Mouse (Mus musculus): ENCODE results near the gene Dnajc16. TPM values are rescaled to one million over a fixed set of nuclear protein-coding genes. Genes with fewer than 3 reads are reported as not detected.
A peak's percentile ranks its signal among the peaks of the same experiment; 100 is the strongest.

Gene Dnajc16
- total RNA-seq, 1 experiment = 12.1 TPM

GRCm38 (mm10) chr4:141822089-141822488 lies 31.4 kb upstream of the Dnajc16 start:
- DNase-seq (ENCODE audit: low read depth, low spot score) = no peak
- in situ Hi-C loops (cut with MboI; ENCODE audit: low sequenced_read_pairs in 2 of 2, unreplicated experiment in 2 of 2) = no loop called here
- no peaks in the 10 kb centered on the region for H3K9me3 ChIP-seq (ENCODE audit: control insufficient read depth, insufficient read depth, low read depth, low read length)
- peaks cover 4 to 10% of the 10 kb centered on the region in 2 experiments; a peak in 3 of 4 replicates for H3K4me1 ChIP-seq (ENCODE audit: control insufficient read depth in 2 of 2, insufficient read depth in 2 of 2, low read length in 2 of 2, poor library complexity in 1 of 2)
- TF ChIP-seq MAFK (IDR thresholded peaks at IDR 0.05; ENCODE audit: insufficient read depth, low read depth, low read length) (no peak), ZNF384 (IDR thresholded peaks at IDR 0.05; ENCODE audit: low read depth, low read length) (no peak), HCFC1 (IDR thresholded peaks at IDR 0.05; ENCODE audit: borderline replicate concordance, insufficient read depth, low read length) (no peak), ZC3H11A (IDR thresholded peaks at IDR 0.05; ENCODE audit: borderline replicate concordance, low read depth, low read length) (no peak), CHD2 (IDR thresholded peaks at IDR 0.05; ENCODE audit: low read depth, low read length) (no peak)
- H3K27ac ChIP-seq (ENCODE audit: insufficient read depth, low read depth, low read length, poor library complexity, severe bottlenecking) = no peak overlapping the region
- H3K4me3 ChIP-seq (ENCODE audit: insufficient read depth in 1 of 2, low read depth in 1 of 2, low read length in 2 of 2, poor library complexity in 1 of 2, severe bottlenecking in 1 of 2) = peak overlapping the region; percentile 15 to 40; a peak in 3 of 4 replicates
- no peaks in the 10 kb centered on the region for H3K36me3 ChIP-seq (ENCODE audit: control insufficient read depth, insufficient read depth, low read length, poor library complexity, severe bottlenecking)
- H3K9ac ChIP-seq (ENCODE audit: insufficient read depth, low read depth, low read length, poor library complexity, severe bottlenecking) = no peak overlapping the region

DNA sequence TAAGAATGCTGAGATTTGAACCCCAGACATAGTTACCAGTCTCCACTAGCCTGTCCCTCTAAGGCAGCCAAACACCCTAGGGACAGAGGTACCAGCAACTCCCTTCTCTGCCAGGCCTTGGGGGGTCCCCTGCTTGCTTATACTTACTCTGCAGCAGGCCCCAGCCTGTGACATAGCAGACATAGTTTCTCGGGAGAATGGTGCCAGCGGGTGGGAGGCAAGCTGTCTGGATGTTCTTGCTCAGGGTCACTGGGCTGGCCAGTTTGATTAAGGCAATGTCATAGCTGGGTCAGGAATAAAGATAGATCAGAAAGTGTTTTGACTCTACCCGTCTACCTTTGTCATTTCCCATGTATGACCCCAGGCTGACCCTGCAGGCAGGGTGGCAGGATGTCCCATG lies 30.4 kb upstream of the Dnajc16 start:
- Histone ChIP-seq H3K4me3 (ENCODE audit: insufficient read depth in 1 of 2, low read depth in 1 of 2, low read length in 2 of 2, poor library complexity in 1 of 2, severe bottlenecking in 1 of 2) (no peak overlapping the region), H3K9me3 (ENCODE audit: control insufficient read depth, insufficient read depth, low read depth, low read length) (no peaks in the 10 kb centered on the region), H3K36me3 (ENCODE audit: control insufficient read depth, insufficient read depth, low read length, poor library complexity, severe bottlenecking) (no peaks in the 10 kb centered on the region), H3K4me1 (ENCODE audit: control insufficient read depth in 2 of 2, insufficient read depth in 2 of 2, low read length in 2 of 2, poor library complexity in 1 of 2) (peaks cover 4 to 10% of the 10 kb centered on the region in 2 experiments; a peak in 3 of 4 replicates), H3K27ac (ENCODE audit: insufficient read depth, low read depth, low read length, poor library complexity, severe bottlenecking) (no peak overlapping the region; the same call in 1 of the 2 replicates), H3K9ac (ENCODE audit: insufficient read depth, low read depth, low read length, poor library complexity, severe bottlenecking) (no peak overlapping the region)
- in situ Hi-C loops (cut with MboI; ENCODE audit: low sequenced_read_pairs in 2 of 2, unreplicated experiment in 2 of 2) = no loop called here
- TF ChIP-seq MAFK (IDR thresholded peaks at IDR 0.05; ENCODE audit: insufficient read depth, low read depth, low read length) (no peak), ZC3H11A (IDR thresholded peaks at IDR 0.05; ENCODE audit: borderline replicate concordance, low read depth, low read length) (no peak), CHD2 (IDR thresholded peaks at IDR 0.05; ENCODE audit: low read depth, low read length) (no peak), ZNF384 (IDR thresholded peaks at IDR 0.05; ENCODE audit: low read depth, low read length) (no peak)
- no peak for DNase-seq (ENCODE audit: low read depth, low spot score)

- Histone ChIP-seq H3K9me3 (ENCODE audit: control insufficient read depth, insufficient read depth, low read depth, low read length) (no peaks in the 10 kb centered on the region), H3K36me3 (ENCODE audit: control insufficient read depth, insufficient read depth, low read length, poor library complexity, severe bottlenecking) (no peaks in the 10 kb centered on the region), H3K4me1 (ENCODE audit: control insufficient read depth in 2 of 2, insufficient read depth in 2 of 2, low read length in 2 of 2, poor library complexity in 1 of 2) (peaks cover 4 to 10% of the 10 kb centered on the region in 2 experiments; a peak in 3 of 4 replicates), H3K4me3 (ENCODE audit: insufficient read depth in 1 of 2, low read depth in 1 of 2, low read length in 2 of 2, poor library complexity in 1 of 2, severe bottlenecking in 1 of 2) (0 out of 4 replicates have a peak overlapping the region, but pooled peaks of 1 of the 2 experiments have one; percentile 9), H3K27ac (ENCODE audit: insufficient read depth, low read depth, low read length, poor library complexity, severe bottlenecking) (no peak overlapping the region), H3K9ac (ENCODE audit: insufficient read depth, low read depth, low read length, poor library complexity, severe bottlenecking) (no peak overlapping the region)
- in situ Hi-C loops (cut with MboI; ENCODE audit: low sequenced_read_pairs in 2 of 2, unreplicated experiment in 2 of 2) = no loop called here
- no peak for DNase-seq (ENCODE audit: low read depth, low spot score)
- TF ChIP-seq HCFC1 (IDR thresholded peaks at IDR 0.05; ENCODE audit: borderline replicate concordance, insufficient read depth, low read length) = no peak
- TF ChIP-seq CHD2 (IDR thresholded peaks at IDR 0.05; ENCODE audit: low read depth, low read length) = 0 out of 2 replicates have a peak, but pooled peaks have one; percentile 46
These were observed 28.6 kb upstream of the Dnajc16 start for GRCm38 (mm10) chr4:141819316-141819715.

DNA sequence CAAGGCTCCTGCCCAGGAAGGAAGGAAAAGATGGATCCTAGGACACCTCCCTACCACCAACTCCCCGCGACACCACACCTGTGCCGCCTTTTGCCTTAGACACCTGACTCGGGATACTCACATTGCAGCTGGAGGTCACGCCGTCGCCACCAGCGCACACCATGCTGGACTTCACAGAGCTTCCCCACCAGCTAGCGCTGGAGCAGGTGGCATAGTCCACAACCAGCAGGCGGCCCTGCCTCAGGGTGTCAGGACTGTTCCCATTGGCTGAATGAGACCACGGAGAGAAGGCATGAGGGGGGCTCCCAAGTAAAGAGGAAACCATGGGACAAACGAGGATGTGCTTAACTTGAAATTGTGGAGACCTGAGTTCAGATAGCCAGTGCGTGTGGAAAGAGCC lies 28.1 kb upstream of the Dnajc16 start:
- TF ChIP-seq MAFK (IDR thresholded peaks at IDR 0.05; ENCODE audit: insufficient read depth, low read depth, low read length) = no peak
- no peak for TF ChIP-seq ZNF384 (IDR thresholded peaks at IDR 0.05; ENCODE audit: low read depth, low read length)
- no peak for TF ChIP-seq ZC3H11A (IDR thresholded peaks at IDR 0.05; ENCODE audit: borderline replicate concordance, low read depth, low read length)
- TF ChIP-seq HCFC1 (IDR thresholded peaks at IDR 0.05; ENCODE audit: borderline replicate concordance, insufficient read depth, low read length) = no peak
- no peak for TF ChIP-seq CHD2 (IDR thresholded peaks at IDR 0.05; ENCODE audit: low read depth, low read length)

DNA sequence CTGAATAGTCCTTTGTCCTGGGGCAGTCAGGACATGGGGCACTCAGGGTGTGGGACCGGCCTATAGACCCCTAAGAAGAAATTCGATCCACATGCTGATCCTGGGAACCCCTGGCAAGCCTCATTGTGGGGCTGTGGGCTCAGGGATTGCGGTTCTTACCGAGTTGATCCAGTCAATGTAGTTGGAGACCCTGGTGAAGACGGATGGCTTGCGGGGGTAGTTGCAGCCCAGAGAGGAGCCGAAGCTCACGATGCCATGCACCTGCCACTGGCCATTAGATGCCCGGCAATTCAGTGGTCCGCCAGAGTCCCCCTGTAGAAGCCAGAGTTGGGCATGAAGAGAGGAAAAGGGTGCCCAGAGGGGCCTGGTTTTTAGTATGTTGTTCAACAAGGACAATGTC lies 27.0 kb upstream of the Dnajc16 start:
- in situ Hi-C loops (cut with MboI; ENCODE audit: low sequenced_read_pairs in 2 of 2, unreplicated experiment in 2 of 2) = no loop called here
- no peak overlapping the region for H3K4me3 ChIP-seq (ENCODE audit: insufficient read depth in 1 of 2, low read depth in 1 of 2, low read length in 2 of 2, poor library complexity in 1 of 2, severe bottlenecking in 1 of 2)

More for the DNA sequence above, 28.1 kb upstream of the Dnajc16 start:
- H3K36me3 ChIP-seq (ENCODE audit: control insufficient read depth, insufficient read depth, low read length, poor library complexity, severe bottlenecking) = no peaks in the 10 kb centered on the region; the same call in 1 of the 2 replicates
- H3K27ac ChIP-seq (ENCODE audit: insufficient read depth, low read depth, low read length, poor library complexity, severe bottlenecking) = no peak overlapping the region
- no peaks in the 10 kb centered on the region for H3K9me3 ChIP-seq (ENCODE audit: control insufficient read depth, insufficient read depth, low read depth, low read length)
- H3K4me3 ChIP-seq (ENCODE audit: insufficient read depth in 1 of 2, low read depth in 1 of 2, low read length in 2 of 2, poor library complexity in 1 of 2, severe bottlenecking in 1 of 2) = peak overlapping the region in 1 of 2 experiments; percentile 9; a peak in 1 of 4 replicates
- no peak overlapping the region for H3K9ac ChIP-seq (ENCODE audit: insufficient read depth, low read depth, low read length, poor library complexity, severe bottlenecking)
- DNase-seq (ENCODE audit: low read depth, low spot score) = no peak
- H3K4me1 ChIP-seq (ENCODE audit: control insufficient read depth in 2 of 2, insufficient read depth in 2 of 2, low read length in 2 of 2, poor library complexity in 1 of 2) = peaks cover 4 to 10% of the 10 kb centered on the region in 2 experiments; a peak in 3 of 4 replicates
- in situ Hi-C loops (cut with MboI; ENCODE audit: low sequenced_read_pairs in 2 of 2, unreplicated experiment in 2 of 2) = no loop called here

More for the DNA sequence above, 27.0 kb upstream of the Dnajc16 start:
- no peaks in the 10 kb centered on the region; the same call in 1 of the 2 replicates for H3K36me3 ChIP-seq (ENCODE audit: control insufficient read depth, insufficient read depth, low read length, poor library complexity, severe bottlenecking)
- H3K9me3 ChIP-seq (ENCODE audit: control insufficient read depth, insufficient read depth, low read depth, low read length) = no peaks in the 10 kb centered on the region
- H3K9ac ChIP-seq (ENCODE audit: insufficient read depth, low read depth, low read length, poor library complexity, severe bottlenecking) = no peak overlapping the region
- peaks cover 2 to 7% of the 10 kb centered on the region in 2 experiments; a peak in 2 of 4 replicates for H3K4me1 ChIP-seq (ENCODE audit: control insufficient read depth in 2 of 2, insufficient read depth in 2 of 2, low read length in 2 of 2, poor library complexity in 1 of 2)
- H3K27ac ChIP-seq (ENCODE audit: insufficient read depth, low read depth, low read length, poor library complexity, severe bottlenecking) = no peak overlapping the region
- TF ChIP-seq HCFC1 (IDR thresholded peaks at IDR 0.05; ENCODE audit: borderline replicate concordance, insufficient read depth, low read length) (no peak), MAFK (IDR thresholded peaks at IDR 0.05; ENCODE audit: insufficient read depth, low read depth, low read length) (no peak), ZNF384 (IDR thresholded peaks at IDR 0.05; ENCODE audit: low read depth, low read length) (no peak)
- no peak for DNase-seq (ENCODE audit: low read depth, low spot score)

Measured in ES-E14 (cell line).